Mouse (Mus musculus) cortical plate, adult 2 months (tissue): ENCODE results near the gene Top3b.

ENCODE experiments used
- CTCF ChIP-seq: fragments of 200-500 bp; IDR thresholded peaks from 2 replicates; pipeline ENCODE4 v1.5.1; 2011; ENCODE audit warnings: mild to moderate bottlenecking, control low read depth, low read length; ENCODE audit not compliant: insufficient read depth; ENCODE audit errors: extremely low read depth
- POLR2A ChIP-seq: fragments of 200-500 bp; IDR thresholded peaks from 2 replicates; pipeline ENCODE4 v1.6.1; 2011; ENCODE audit warnings: mild to moderate bottlenecking, low read length, control low read depth; ENCODE audit not compliant: insufficient read depth; ENCODE audit errors: extremely low read depth

DNA sequence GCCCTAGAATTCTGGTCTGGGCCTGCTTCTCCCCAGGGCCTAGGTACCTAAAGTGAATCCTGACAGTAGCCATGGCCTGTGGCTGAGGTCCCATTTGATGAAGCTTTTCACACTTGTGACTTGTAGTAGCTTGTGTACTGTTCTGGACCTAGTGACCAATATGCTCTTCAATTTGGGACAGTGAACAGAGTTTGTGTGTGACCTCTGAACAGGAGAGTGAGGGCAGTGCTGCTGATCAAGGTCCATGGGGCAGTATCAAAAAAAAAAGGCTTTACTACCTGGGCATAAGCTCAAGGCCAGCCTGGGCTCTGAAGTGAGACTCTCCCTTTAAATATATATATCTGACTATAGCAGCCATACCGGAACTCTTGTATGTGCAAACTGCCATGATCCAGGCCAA, 17.8 kb downstream of the Top3b start:
- no peak for TF ChIP-seq CTCF
- no peak for TF ChIP-seq POLR2A
